Mouse (Mus musculus) kidney, embryonic 14.5 days (tissue): ENCODE results near the gene Krt19. TPM values are rescaled to one million over a fixed set of nuclear protein-coding genes. Genes with fewer than 3 reads are reported as not detected.

Experiments
- polyA plus RNA-seq: library from polyadenylated mRNA; unstranded; fragments of >200 nt; fragmentation: Nextera tagmentation; extraction: Ambion mirVana; gene quantifications from 2 replicates; pipeline ENCODE4 v1.2.1, GENCODE M21; 2014

Gene Krt19
- polyA plus RNA-seq, 1 experiment from 2014 or later: 24.2 TPM

Other genes with a start within 250 kb of the Krt19 start
- not detected in 2 replicates for gene Krtap31-1, start 240.7 kb downstream of the Krt19 start, polyA plus RNA-seq
- gene Gm11565, start 233.9 kb downstream of the Krt19 start, polyA plus RNA-seq: not detected in 2 replicates
- gene Krtap31-2, start 212.4 kb downstream of the Krt19 start, polyA plus RNA-seq: not detected in 2 replicates
- not detected in 2 replicates for gene Krtap9-5, start 200.2 kb downstream of the Krt19 start, polyA plus RNA-seq
- not detected in 2 replicates for gene Krtap29-1, start 169.6 kb downstream of the Krt19 start, polyA plus RNA-seq
- not detected in 2 replicates for gene Krtap16-1, start 162.1 kb downstream of the Krt19 start, polyA plus RNA-seq
- gene Krtap17-1, start 154.7 kb downstream of the Krt19 start, polyA plus RNA-seq: not detected in 2 replicates
- gene Krt33a, start 132.5 kb downstream of the Krt19 start, polyA plus RNA-seq: not detected in 2 replicates
- gene Krt33b, start 118.8 kb downstream of the Krt19 start, polyA plus RNA-seq: not detected in 2 replicates
- gene Krt34, start 107.1 kb downstream of the Krt19 start, polyA plus RNA-seq: 0.11 TPM in 1 of 2 replicates, not detected in the other
- not detected in 2 replicates for gene Krt31, start 98.1 kb downstream of the Krt19 start, polyA plus RNA-seq
- gene Krt32, start 60.4 kb downstream of the Krt19 start, polyA plus RNA-seq: not detected in 2 replicates
- not detected in 2 replicates for gene Krt35, start 52.4 kb downstream of the Krt19 start, polyA plus RNA-seq
- gene Krt36, start 43.0 kb downstream of the Krt19 start, polyA plus RNA-seq: 1.4 and 1.5 TPM in 2 replicates
- not detected in 2 replicates for gene Krt13, start 27.1 kb downstream of the Krt19 start, polyA plus RNA-seq
- 0.96 and 1.2 TPM in 2 replicates for gene Krt15, start 12.7 kb downstream of the Krt19 start, polyA plus RNA-seq
- not detected in 2 replicates for gene Krt9, start 44.6 kb upstream of the Krt19 start, polyA plus RNA-seq
- gene Krt14, start 58.9 kb upstream of the Krt19 start, polyA plus RNA-seq: not detected in 2 replicates
- not detected in 2 replicates for gene Krt16, start 100.2 kb upstream of the Krt19 start, polyA plus RNA-seq
- gene Krt17, start 112.4 kb upstream of the Krt19 start, polyA plus RNA-seq: 0.13 and 0.14 TPM in 2 replicates
- not detected in 2 replicates for gene Krt42, start 121.2 kb upstream of the Krt19 start, polyA plus RNA-seq
- gene Eif1, start 171.2 kb upstream of the Krt19 start, polyA plus RNA-seq: 1,744 and 1,749 TPM in 2 replicates
- not detected in 2 replicates for gene Gast, start 185.7 kb upstream of the Krt19 start, polyA plus RNA-seq
- 6.0 and 6.3 TPM in 2 replicates for gene Hap1, start 207.5 kb upstream of the Krt19 start, polyA plus RNA-seq
- 66.8 and 84.7 TPM in 2 replicates for gene Jup, start 249.1 kb upstream of the Krt19 start, polyA plus RNA-seq